Mouse (Mus musculus) embryo, embryonic 11 days (tissue): Measurements from ENCODE around the gene Tymp.
A peak's percentile ranks its signal among the peaks of the same experiment; 100 is the strongest.

ENCODE experiments used
- DNase-seq: peaks from one replicate; pipeline ENCODE4 v3.0.0-alpha.2; 2015

Tymp gene

DNA sequence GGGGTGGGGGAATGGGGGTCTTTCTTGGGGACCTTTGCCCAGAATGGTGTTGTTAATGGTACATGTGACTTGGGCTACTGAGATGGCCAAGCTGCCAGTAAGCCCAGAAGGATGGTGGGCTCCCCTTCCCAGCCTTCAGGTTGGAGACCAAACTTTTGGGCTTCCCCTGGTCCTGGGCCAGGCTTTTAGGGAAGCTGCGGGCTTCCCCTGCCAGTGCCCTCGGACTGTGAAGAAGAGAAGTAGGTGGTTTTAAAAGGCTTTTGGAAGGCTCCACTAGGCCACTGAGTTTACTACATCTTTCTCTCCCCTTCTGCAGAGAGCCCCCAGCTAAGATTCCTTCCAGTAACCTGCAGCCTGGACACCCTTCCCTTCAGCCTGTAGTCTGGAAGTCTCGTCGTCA lies 53.2 kb downstream of the Tymp start:
- no peak for DNase-seq

DNA sequence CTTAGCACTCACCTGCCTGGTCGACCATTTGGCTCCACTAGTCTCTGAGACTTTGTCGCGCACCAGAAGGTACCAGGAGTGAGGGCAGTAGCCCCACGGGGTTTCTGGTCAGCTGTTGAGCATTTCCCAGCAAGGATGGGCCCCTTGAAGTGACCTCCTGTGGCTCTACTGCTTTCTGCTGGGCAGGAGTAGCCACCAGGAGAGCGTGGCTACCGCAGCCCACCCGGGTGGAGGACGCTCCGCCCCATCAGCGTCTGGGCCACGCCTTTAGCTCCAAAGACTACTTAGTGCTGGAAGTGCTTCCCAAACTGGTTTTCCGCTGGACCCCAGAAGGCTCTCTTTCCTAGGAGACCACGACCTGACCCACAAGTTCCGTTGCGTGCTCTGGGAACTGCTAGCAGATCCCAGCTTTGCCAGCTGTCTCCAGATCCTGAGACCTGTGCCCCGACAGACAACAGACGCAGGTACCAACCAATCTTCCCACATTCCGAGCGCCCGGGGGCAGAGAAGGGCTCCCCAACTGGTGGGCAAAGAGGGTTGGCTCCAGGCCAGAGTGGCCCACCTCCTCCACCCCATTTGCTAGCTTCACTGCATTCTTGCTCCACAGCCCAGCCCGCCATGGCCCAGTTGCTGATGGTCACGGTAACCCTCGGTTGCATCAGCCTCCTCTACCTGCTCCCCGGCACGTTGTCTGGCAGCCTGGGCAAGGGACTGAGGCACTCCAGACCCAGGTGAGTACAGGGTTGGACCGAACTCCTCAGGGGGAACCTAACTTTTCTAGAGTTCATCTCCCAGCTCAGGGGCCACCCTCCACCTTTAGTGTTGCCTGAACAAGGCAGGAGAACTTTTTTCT lies 53.9 kb downstream of the Tymp start, which contains the start of gene Adm2:
Gene Adm2 (plus strand): TSS at position 51 of the 853 bp plus-strand sequence.
- DNase-seq: peak; percentile 30
